Mouse (Mus musculus) lung, adult 2 months (tissue): ENCODE data around the gene H2afz.

Experiments used
- CTCF ChIP-seq: fragments of 200-500 bp; IDR thresholded peaks from 2 replicates; pipeline ENCODE4 v1.5.1; 2011; ENCODE audit warnings: mild to moderate bottlenecking, low read length, control low read depth; ENCODE audit not compliant: insufficient read depth
- POLR2A ChIP-seq: fragments of 200-500 bp; IDR thresholded peaks from 2 replicates; pipeline ENCODE4 v1.6.1; 2011; ENCODE audit warnings: low read depth, mild to moderate bottlenecking, control low read depth, low read length, borderline replicate concordance; ENCODE audit errors: extremely low read depth

- TF ChIP-seq POLR2A (no peak), CTCF (no peak)
Measured at GRCm38 (mm10) chr3:137842944-137843343, 21.3 kb upstream of the H2afz start.
